Mouse (Mus musculus): ENCODE results near the gene Denr. TPM values are rescaled to one million over a fixed set of nuclear protein-coding genes. Genes with fewer than 3 reads are reported as not detected.

The Denr gene
- total and polyA plus RNA-seq, 3 experiments: 51.7 to 150 (median 54.0) TPM

DNA sequence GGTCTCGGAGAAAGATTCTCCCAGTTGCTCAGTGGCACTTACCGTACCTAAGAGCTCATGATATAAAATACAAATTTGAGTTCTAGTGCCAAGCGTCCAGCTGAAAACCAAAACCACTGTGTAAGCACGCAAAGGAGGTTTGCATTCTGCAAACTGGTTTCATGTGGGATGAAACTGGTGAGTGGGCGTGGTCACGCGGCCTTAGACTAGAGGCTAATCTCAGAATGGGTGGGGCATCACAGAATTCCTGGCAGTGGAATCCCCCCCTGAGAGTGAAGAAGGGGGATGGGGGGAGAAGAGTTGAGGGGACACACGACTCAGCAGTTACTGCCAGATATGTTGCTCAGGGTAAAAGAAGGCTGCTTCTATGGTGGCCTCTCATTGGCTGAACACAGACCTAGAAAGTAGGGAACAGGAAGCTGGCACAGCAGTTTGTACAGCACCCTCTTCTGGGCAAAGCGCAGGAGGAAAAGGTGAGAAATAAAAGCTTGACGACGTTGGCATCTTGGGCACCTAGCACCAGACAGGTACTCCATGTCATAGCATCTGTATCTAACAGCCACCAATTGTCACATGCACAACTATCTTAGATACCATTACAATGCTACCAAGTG lies 2.8 kb upstream of the Denr start:
- ATAC-seq (ENCODE audit: extremely low read depth, insufficient number of reproducible peaks, low FRiP score, poor library complexity, severe bottlenecking) (no peak), DNase-seq (ENCODE audit: low spot score) (no peak)
- Histone ChIP-seq H3K27me3 (ENCODE audit: insufficient read depth, low read length) (peaks cover 3% of the 10 kb centered on the region), H3K36me3 (replicated peaks) (peaks cover 13% of the 10 kb centered on the region), H3K4me1 (ENCODE audit: insufficient read depth, low read depth, low read length) (peaks cover 33% of the 10 kb centered on the region), H3K9me3 (replicated peaks) (no peaks in the 10 kb centered on the region), H3K4me3 (ENCODE audit: low read depth, low read length) (no peak overlapping the region)
- TF ChIP-seq CTCF (IDR thresholded peaks at IDR 0.05; ENCODE audit: low read depth, low read length) (no peak), POLR2AphosphoS5 (IDR thresholded peaks at IDR 0.05; ENCODE audit: insufficient replicate concordance, low read depth, low read length) (no peak), GATA2 (IDR thresholded peaks at IDR 0.05; ENCODE audit: borderline replicate concordance, low read depth, low read length) (no peak), TAL1 (conservative IDR thresholded peaks at IDR 0.05; ENCODE audit: low read depth, low read length) (no peak), GATA1 (IDR thresholded peaks at IDR 0.05; ENCODE audit: borderline replicate concordance, low read length) (no peak)

DNA sequence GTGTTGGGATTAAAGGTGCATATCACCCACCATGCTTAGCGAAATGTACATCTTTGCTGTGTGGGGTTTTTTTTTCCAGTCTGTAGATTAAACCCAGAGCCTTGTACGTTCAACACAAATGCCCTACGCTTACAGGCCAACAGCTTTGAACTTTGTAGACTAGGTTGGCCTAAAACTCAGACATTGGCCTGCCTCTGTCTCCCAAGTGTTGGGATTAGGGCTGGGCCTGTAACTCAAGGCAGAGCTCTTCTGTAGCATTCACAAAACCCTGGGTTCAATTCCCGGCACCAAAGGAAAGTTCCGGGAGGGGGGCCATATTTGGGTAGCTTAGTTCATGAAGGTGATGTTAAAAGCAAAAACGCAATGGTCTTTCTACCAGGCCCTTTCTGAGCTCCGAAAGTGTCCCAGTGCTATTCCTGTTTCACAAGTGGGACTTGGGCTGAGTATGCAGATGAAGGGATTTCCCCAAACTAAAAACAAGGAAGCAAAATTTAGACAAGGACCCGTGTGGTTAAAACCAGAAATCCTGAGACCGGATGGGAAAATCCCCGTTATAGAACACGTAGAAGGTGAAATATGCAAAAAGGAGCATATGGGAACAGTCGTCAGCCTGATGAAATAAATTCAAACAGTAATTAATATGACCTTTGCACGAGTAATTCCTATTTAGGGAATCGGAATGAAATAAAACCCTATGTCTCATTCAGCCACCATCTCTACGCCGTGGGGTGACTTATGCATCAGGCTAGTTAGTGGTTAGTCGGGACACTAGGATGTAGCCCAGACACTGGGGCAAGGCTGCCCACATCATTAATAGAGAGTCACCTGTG lies 614 bp upstream of the Denr start:
- Histone ChIP-seq H3K4me3 (ENCODE audit: low read depth, low read length) (peak overlapping the region; percentile 95; the same call in 1 of the 2 replicates), H3K4me1 (ENCODE audit: insufficient read depth, low read depth, low read length) (peaks cover 41% of the 10 kb centered on the region), H3K9me3 (replicated peaks) (no peaks in the 10 kb centered on the region), H3K27me3 (ENCODE audit: insufficient read depth, low read length) (no peaks in the 10 kb centered on the region; the same call in 1 of the 2 replicates), H3K36me3 (replicated peaks) (peaks cover 34% of the 10 kb centered on the region)
- no peak for TF ChIP-seq GATA1 (IDR thresholded peaks at IDR 0.05; ENCODE audit: borderline replicate concordance, low read length)
- no peak for TF ChIP-seq POLR2AphosphoS5 (IDR thresholded peaks at IDR 0.05; ENCODE audit: insufficient replicate concordance, low read depth, low read length)
- TF ChIP-seq TAL1 (conservative IDR thresholded peaks at IDR 0.05; ENCODE audit: low read depth, low read length): no peak
- TF ChIP-seq CTCF (IDR thresholded peaks at IDR 0.05; ENCODE audit: low read depth, low read length): no peak
- no peak for TF ChIP-seq GATA2 (IDR thresholded peaks at IDR 0.05; ENCODE audit: borderline replicate concordance, low read depth, low read length)
- DNase-seq (ENCODE audit: low spot score) (no peak), ATAC-seq (ENCODE audit: extremely low read depth, insufficient number of reproducible peaks, low FRiP score, poor library complexity, severe bottlenecking) (no peak)

GRCm38 (mm10) chr5:123907631-123907977 lies 629 bp downstream of the Denr start:
- Histone ChIP-seq H3K27me3 (ENCODE audit: insufficient read depth, low read length) (no peaks in the 10 kb centered on the region), H3K9me3 (replicated peaks) (no peaks in the 10 kb centered on the region), H3K4me1 (ENCODE audit: insufficient read depth, low read depth, low read length) (peaks cover 41% of the 10 kb centered on the region), H3K4me3 (ENCODE audit: low read depth, low read length) (peak overlapping the region; percentile 95), H3K36me3 (replicated peaks) (peaks cover 46% of the 10 kb centered on the region)
- no peak for TF ChIP-seq GATA1 (IDR thresholded peaks at IDR 0.05; ENCODE audit: borderline replicate concordance, low read length)
- TF ChIP-seq CTCF (IDR thresholded peaks at IDR 0.05; ENCODE audit: low read depth, low read length): no peak
- TF ChIP-seq POLR2AphosphoS5 (IDR thresholded peaks at IDR 0.05; ENCODE audit: insufficient replicate concordance, low read depth, low read length): no peak
- no peak for TF ChIP-seq GATA2 (IDR thresholded peaks at IDR 0.05; ENCODE audit: borderline replicate concordance, low read depth, low read length)
- TF ChIP-seq TAL1 (conservative IDR thresholded peaks at IDR 0.05; ENCODE audit: low read depth, low read length): no peak
- ATAC-seq (ENCODE audit: extremely low read depth, insufficient number of reproducible peaks, low FRiP score, poor library complexity, severe bottlenecking) (no peak), DNase-seq (ENCODE audit: low spot score) (peak; percentile 31)

GRCm38 (mm10) chr5:123914852-123915251 lies 7.9 kb downstream of the Denr start:
- H3K4me3 ChIP-seq (ENCODE audit: low read depth, low read length): no peak overlapping the region
- DNase-seq (ENCODE audit: low spot score): no peak
- H3K4me1 ChIP-seq (ENCODE audit: insufficient read depth, low read depth, low read length): peaks cover 13% of the 10 kb centered on the region
- peaks cover 90% of the 10 kb centered on the region for H3K36me3 ChIP-seq (replicated peaks)
- ATAC-seq (ENCODE audit: extremely low read depth, insufficient number of reproducible peaks, low FRiP score, poor library complexity, severe bottlenecking): no peak
- H3K27me3 ChIP-seq (ENCODE audit: insufficient read depth, low read length): no peaks in the 10 kb centered on the region
- TF ChIP-seq GATA1 (IDR thresholded peaks at IDR 0.05; ENCODE audit: borderline replicate concordance, low read length) (no peak), POLR2AphosphoS5 (IDR thresholded peaks at IDR 0.05; ENCODE audit: insufficient replicate concordance, low read depth, low read length) (no peak), GATA2 (IDR thresholded peaks at IDR 0.05; ENCODE audit: borderline replicate concordance, low read depth, low read length) (no peak), CTCF (IDR thresholded peaks at IDR 0.05; ENCODE audit: low read depth, low read length) (no peak), TAL1 (conservative IDR thresholded peaks at IDR 0.05; ENCODE audit: low read depth, low read length) (no peak)
- H3K9me3 ChIP-seq (replicated peaks): no peaks in the 10 kb centered on the region

- ATAC-seq (ENCODE audit: extremely low read depth, insufficient number of reproducible peaks, low FRiP score, poor library complexity, severe bottlenecking) (no peak), DNase-seq (ENCODE audit: low spot score) (no peak)
- H3K4me3 ChIP-seq (ENCODE audit: low read depth, low read length): no peak overlapping the region
- no peaks in the 10 kb centered on the region for H3K9me3 ChIP-seq (replicated peaks)
- H3K36me3 ChIP-seq (replicated peaks): peaks cover 90% of the 10 kb centered on the region
- no peaks in the 10 kb centered on the region for H3K27me3 ChIP-seq (ENCODE audit: insufficient read depth, low read length)
- H3K4me1 ChIP-seq (ENCODE audit: insufficient read depth, low read depth, low read length): no peaks in the 10 kb centered on the region
- TF ChIP-seq CTCF (IDR thresholded peaks at IDR 0.05; ENCODE audit: low read depth, low read length) (no peak), TAL1 (conservative IDR thresholded peaks at IDR 0.05; ENCODE audit: low read depth, low read length) (no peak), GATA2 (IDR thresholded peaks at IDR 0.05; ENCODE audit: borderline replicate concordance, low read depth, low read length) (no peak), POLR2AphosphoS5 (IDR thresholded peaks at IDR 0.05; ENCODE audit: insufficient replicate concordance, low read depth, low read length) (no peak)
Observed at GRCm38 (mm10) chr5:123922112-123922511, 15.1 kb downstream of the Denr start.

- TF ChIP-seq GATA1 (IDR thresholded peaks at IDR 0.05; ENCODE audit: borderline replicate concordance, low read length) (no peak), CTCF (IDR thresholded peaks at IDR 0.05; ENCODE audit: low read depth, low read length) (no peak), POLR2AphosphoS5 (IDR thresholded peaks at IDR 0.05; ENCODE audit: insufficient replicate concordance, low read depth, low read length) (no peak), TAL1 (conservative IDR thresholded peaks at IDR 0.05; ENCODE audit: low read depth, low read length) (no peak), GATA2 (IDR thresholded peaks at IDR 0.05; ENCODE audit: borderline replicate concordance, low read depth, low read length) (no peak)
- peaks cover 77% of the 10 kb centered on the region for H3K36me3 ChIP-seq (replicated peaks)
- H3K9me3 ChIP-seq (replicated peaks): no peaks in the 10 kb centered on the region
- H3K27me3 ChIP-seq (ENCODE audit: insufficient read depth, low read length): no peaks in the 10 kb centered on the region
- peaks cover 17% of the 10 kb centered on the region for H3K4me1 ChIP-seq (ENCODE audit: insufficient read depth, low read depth, low read length)
- no peak within 1 kb of the TSS for H3K4me3 ChIP-seq (ENCODE audit: low read depth, low read length)
- ATAC-seq (ENCODE audit: extremely low read depth, insufficient number of reproducible peaks, low FRiP score, poor library complexity, severe bottlenecking): no peak
- DNase-seq (ENCODE audit: low spot score): no peak
Observed at GRCm38 (mm10) chr5:123927118-123927517, 20.1 kb downstream of the Denr start, which contains the start of gene Gm43518. Gene Gm43518 (plus strand): TSS chr5:123927418.
